Mouse (Mus musculus) c-Kit-negative CD71-positive TER-119-positive erythroid progenitor cells, embryonic 14.5 days (primary cell): ENCODE measurements around the gene St5.

Experiments used
- DNase-seq: peaks from one replicate; pipeline ENCODE4 v3.0.0-alpha.2; 2013; ENCODE audit warnings: low read depth, low spot score

The St5 gene

GRCm38 (mm10) chr7:109641963-109642362 is 61.4 kb downstream of the St5 start:
- DNase-seq = no peak

- DNase-seq = no peak
These were observed 62.3 kb downstream of the St5 start for GRCm38 (mm10) chr7:109641102-109641501.

GRCm38 (mm10) chr7:109637391-109637790 is 66.0 kb downstream of the St5 start:
- DNase-seq = no peak

- peak; percentile 89 for DNase-seq
These were observed 67.2 kb downstream of the St5 start for GRCm38 (mm10) chr7:109636086-109636792.

- DNase-seq = no peak
These were observed 69.9 kb downstream of the St5 start for GRCm38 (mm10) chr7:109633404-109634085.

- no peak for DNase-seq
These were observed 72.1 kb downstream of the St5 start for GRCm38 (mm10) chr7:109631330-109631729.

GRCm38 (mm10) chr7:109629871-109630778 is 73.3 kb downstream of the St5 start:
- no peak for DNase-seq

GRCm38 (mm10) chr7:109628935-109629609 is 74.3 kb downstream of the St5 start:
- DNase-seq = no peak

GRCm38 (mm10) chr7:109627851-109628250 is 75.6 kb downstream of the St5 start:
- no peak for DNase-seq

GRCm38 (mm10) chr7:109622234-109622838 is 81.1 kb downstream of the St5 start:
- peak; percentile 27 for DNase-seq

- DNase-seq = no peak
These were observed 82.4 kb downstream of the St5 start for GRCm38 (mm10) chr7:109620967-109621366.

- no peak for DNase-seq
These were observed 83.1 kb downstream of the St5 start for GRCm38 (mm10) chr7:109620288-109620687.

GRCm38 (mm10) chr7:109618721-109619120 is 84.7 kb downstream of the St5 start:
- no peak for DNase-seq

GRCm38 (mm10) chr7:109617838-109618237 is 85.6 kb downstream of the St5 start:
- no peak for DNase-seq

- no peak for DNase-seq
These were observed 87.1 kb downstream of the St5 start for GRCm38 (mm10) chr7:109616034-109616979.

- DNase-seq = no peak
These were observed 87.8 kb downstream of the St5 start for GRCm38 (mm10) chr7:109615601-109616000.

GRCm38 (mm10) chr7:109614939-109615338 is 88.5 kb downstream of the St5 start:
- DNase-seq = no peak

- DNase-seq = no peak
These were observed 89.8 kb downstream of the St5 start for GRCm38 (mm10) chr7:109613531-109614021.

- DNase-seq = no peak
These were observed 90.4 kb downstream of the St5 start for GRCm38 (mm10) chr7:109613051-109613450.

- DNase-seq = no peak
These were observed 90.9 kb downstream of the St5 start for GRCm38 (mm10) chr7:109612531-109612930.
